Mouse (Mus musculus) retina, embryonic 14.5 days (tissue): ENCODE data around the gene Spag7.

ENCODE experiments used
- DNase-seq: peaks from one replicate; pipeline ENCODE4 v3.0.0-alpha.2; 2015; ENCODE audit warnings: low spot score

Gene Spag7

GRCm38 (mm10) chr11:70668771-70669505 lies at the start of gene Spag7:
Gene Spag7, minus strand, starts transcription at chr11:70669416.
- DNase-seq = peak; percentile 98

- DNase-seq = no peak
Measured at GRCm38 (mm10) chr11:70718481-70718880, 49.3 kb upstream of the Spag7 start.

GRCm38 (mm10) chr11:70715832-70716231 lies 46.6 kb upstream of the Spag7 start:
- DNase-seq = no peak

GRCm38 (mm10) chr11:70713222-70713621 lies 44.0 kb upstream of the Spag7 start:
- no peak for DNase-seq

GRCm38 (mm10) chr11:70711026-70711425 lies 41.8 kb upstream of the Spag7 start:
- no peak for DNase-seq

- no peak for DNase-seq
Measured at GRCm38 (mm10) chr11:70706127-70706526, 36.9 kb upstream of the Spag7 start.

GRCm38 (mm10) chr11:70702781-70703180 lies 33.6 kb upstream of the Spag7 start:
- DNase-seq = no peak

- no peak for DNase-seq
Measured at GRCm38 (mm10) chr11:70701984-70702733, 32.9 kb upstream of the Spag7 start.

GRCm38 (mm10) chr11:70701221-70701955 lies 32.2 kb upstream of the Spag7 start:
- DNase-seq = peak; percentile 2

- peak; percentile 59 for DNase-seq
Measured at GRCm38 (mm10) chr11:70700613-70701012, 31.4 kb upstream of the Spag7 start.

GRCm38 (mm10) chr11:70699722-70700556 lies 30.7 kb upstream of the Spag7 start, which contains the start of the genes Inca1 and Kif1c:
Gene Inca1, minus strand, starts transcription at chr11:70700155.
Gene Kif1c, plus strand, starts transcription at chr11:70700548.
- peak; percentile 95 for DNase-seq

- no peak for DNase-seq
Measured at GRCm38 (mm10) chr11:70699051-70699450, 29.8 kb upstream of the Spag7 start.

- no peak for DNase-seq
Measured at GRCm38 (mm10) chr11:70697376-70697775, 28.2 kb upstream of the Spag7 start.

GRCm38 (mm10) chr11:70693504-70693903 lies 24.3 kb upstream of the Spag7 start:
- no peak for DNase-seq

GRCm38 (mm10) chr11:70689578-70689977 lies 20.4 kb upstream of the Spag7 start:
- DNase-seq = no peak

- no peak for DNase-seq
Measured at GRCm38 (mm10) chr11:70688372-70688771, 19.2 kb upstream of the Spag7 start.

GRCm38 (mm10) chr11:70687601-70688199 lies 18.5 kb upstream of the Spag7 start, which contains the start of gene Camta2:
Gene Camta2, minus strand, starts transcription at chr11:70688105.
- peak; percentile 83 for DNase-seq

- peak; percentile 46 for DNase-seq
Measured at GRCm38 (mm10) chr11:70686901-70687566, 17.8 kb upstream of the Spag7 start.

GRCm38 (mm10) chr11:70683640-70684039 lies 14.4 kb upstream of the Spag7 start:
- DNase-seq = no peak

- DNase-seq = peak; percentile 84
Measured at GRCm38 (mm10) chr11:70681897-70682581, 12.8 kb upstream of the Spag7 start.
